Mouse (Mus musculus) liver, embryonic 12.5 days (tissue): ENCODE data around the gene Dusp10. TPM values are rescaled to one million over a fixed set of nuclear protein-coding genes. Genes with fewer than 3 reads are reported as not detected.
A peak's percentile ranks its signal among the peaks of the same experiment; 100 is the strongest.

Experiments
- ATAC-seq: fragments of 200-750 bp; cut with Nextera tagmentation; 2 replicates; pipeline ENCODE4 v1.8.0; 2017; ENCODE audit warnings: moderate number of reproducible peaks, mild to moderate bottlenecking, moderate library complexity
- H3K27ac ChIP-seq: fragments of 300-500 bp; sonication (generic); 2 replicates; pipeline ENCODE4 v1.5.1; 2016; ENCODE audit warnings: mild to moderate bottlenecking
- H3K27me3 ChIP-seq: fragments of 300-500 bp; sonication (generic); replicated peaks from 2 replicates; pipeline ENCODE4 v1.6.1; 2016; ENCODE audit warnings: mild to moderate bottlenecking, moderate library complexity
- H3K36me3 ChIP-seq: fragments of 300-500 bp; sonication (generic); 2 replicates; pipeline ENCODE4 v1.6.1; 2016; ENCODE audit warnings: mild to moderate bottlenecking, moderate library complexity
- H3K4me1 ChIP-seq: fragments of 300-500 bp; sonication (generic); 2 replicates; pipeline ENCODE4 v1.6.1; 2016
- H3K4me2 ChIP-seq: fragments of 300-500 bp; sonication (generic); 2 replicates; pipeline ENCODE4 v1.6.1; 2016; ENCODE audit warnings: mild to moderate bottlenecking, moderate library complexity
- H3K4me3 ChIP-seq: fragments of 300-500 bp; sonication (generic); 2 replicates; pipeline ENCODE4 v1.5.1; 2016; ENCODE audit warnings: mild to moderate bottlenecking, moderate library complexity
- H3K9ac ChIP-seq: fragments of 300-500 bp; sonication (generic); 2 replicates; pipeline ENCODE4 v1.6.1; 2016; ENCODE audit warnings: mild to moderate bottlenecking, moderate library complexity
- H3K9me3 ChIP-seq: fragments of 300-500 bp; sonication (generic); replicated peaks from 2 replicates; pipeline ENCODE4 v1.6.1; 2016; ENCODE audit warnings: mild to moderate bottlenecking, moderate library complexity
- WGBS: fragments of 180-500 bp; shearing (Covaris S2); methylation state at CpG from one replicate; pipeline ENCODE4 v1.1.7; 2016; ENCODE audit not compliant: insufficient replicate concordance; 5-methylcytosine and 5-hydroxymethylcytosine counted together
- polyA plus RNA-seq: library from polyadenylated mRNA; unstranded; fragments of >200 nt; fragmentation: Nextera tagmentation; extraction: Ambion mirVana; gene quantifications from 2 replicates; pipeline ENCODE4 v1.2.1, GENCODE M21; 2016

Dusp10 gene
- polyA plus RNA-seq, 1 experiment from 2014 or later = 4.1 TPM

GRCm38 (mm10) chr1:184011311-184011710 lies 1.8 kb upstream of the Dusp10 start:
- H3K4me3 ChIP-seq = no peak overlapping the region
- no peak overlapping the region for H3K4me2 ChIP-seq
- H3K9me3 ChIP-seq = no peaks in the 10 kb centered on the region
- peaks cover 2% of the 10 kb centered on the region for H3K4me1 ChIP-seq
- no peaks in the 10 kb centered on the region for H3K36me3 ChIP-seq
- H3K9ac ChIP-seq = no peak overlapping the region
- H3K27ac ChIP-seq = no peak overlapping the region
- 81% methylated on average over 6 of the region's 6 CpGs for WGBS
- ATAC-seq = no peak
- H3K27me3 ChIP-seq = no peaks in the 10 kb centered on the region

GRCm38 (mm10) chr1:184014091-184014490 lies 989 bp downstream of the Dusp10 start:
- H3K27ac ChIP-seq = no peak overlapping the region
- WGBS = 37% methylated on average over 3 of the region's 3 CpGs
- no peaks in the 10 kb centered on the region for H3K27me3 ChIP-seq
- H3K9ac ChIP-seq = no peak overlapping the region
- no peaks in the 10 kb centered on the region for H3K9me3 ChIP-seq
- H3K4me2 ChIP-seq = no peak overlapping the region
- ATAC-seq = no peak
- H3K4me1 ChIP-seq = peaks cover 12% of the 10 kb centered on the region
- no peaks in the 10 kb centered on the region for H3K36me3 ChIP-seq
- H3K4me3 ChIP-seq = no peak overlapping the region

DNA sequence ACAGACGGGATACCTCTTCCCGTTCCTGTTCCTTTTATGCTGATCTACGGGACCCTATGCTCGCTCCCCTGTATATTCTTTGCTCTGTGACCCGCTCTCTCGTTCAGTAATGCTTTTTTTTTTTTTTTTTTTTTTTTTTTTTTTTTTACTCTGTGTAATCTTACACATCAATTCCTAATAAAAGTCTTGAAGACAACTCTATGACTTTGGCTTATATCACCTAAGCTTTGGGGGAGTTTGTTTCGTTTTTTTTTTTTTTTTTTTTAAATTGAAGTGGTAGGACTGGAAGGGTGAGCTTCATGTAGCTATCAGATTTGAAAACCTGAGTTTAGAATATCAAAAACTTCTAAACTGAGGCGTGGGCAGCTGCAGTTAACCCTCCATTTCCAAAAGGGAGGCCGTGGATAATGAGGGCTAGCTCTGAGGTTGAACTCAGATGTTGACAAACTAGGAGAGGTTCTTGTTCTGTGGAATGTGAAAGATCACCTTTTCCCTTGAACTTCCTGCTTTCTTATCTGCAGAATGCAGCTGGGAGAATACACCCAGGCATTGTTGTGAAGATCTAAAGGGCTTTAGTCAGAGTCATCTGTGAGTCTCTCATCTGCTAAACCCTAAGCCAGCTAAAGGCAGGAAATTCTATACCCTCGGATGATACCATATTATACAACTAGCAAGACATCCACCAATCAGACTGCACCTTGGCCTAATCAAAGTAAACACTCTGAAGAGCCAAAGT lies 3.1 kb downstream of the Dusp10 start:
- Histone ChIP-seq H3K9ac (no peak overlapping the region), H3K4me3 (no peak overlapping the region), H3K36me3 (no peaks in the 10 kb centered on the region), H3K4me1 (peaks cover 27% of the 10 kb centered on the region), H3K4me2 (no peak overlapping the region), H3K27me3 (no peaks in the 10 kb centered on the region), H3K27ac (peak overlapping the region; percentile 67), H3K9me3 (no peaks in the 10 kb centered on the region)
- 43% methylated on average over 10 of the region's 10 CpGs for WGBS
- peak; percentile 86 for ATAC-seq

DNA sequence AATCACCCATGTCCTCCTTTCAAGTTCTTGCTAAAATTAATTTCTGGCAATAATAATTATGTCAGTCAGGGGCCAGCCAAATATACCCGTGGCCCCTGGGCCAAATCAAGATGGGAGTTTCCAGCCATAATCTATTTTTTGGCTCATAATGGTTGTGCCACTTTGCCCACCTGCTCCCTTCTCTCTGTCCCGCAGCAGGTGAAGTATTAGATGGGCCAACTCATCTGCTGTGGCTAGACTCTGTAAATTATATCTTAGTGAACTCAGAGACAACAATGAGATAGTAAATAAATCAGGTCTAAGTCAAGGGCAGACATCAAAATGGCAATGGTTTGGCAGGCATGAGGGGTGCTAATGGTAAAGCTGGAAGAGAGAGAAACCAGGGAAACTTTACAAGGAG lies 4.5 kb downstream of the Dusp10 start:
- Histone ChIP-seq H3K9ac (no peak overlapping the region), H3K4me1 (peaks cover 27% of the 10 kb centered on the region), H3K27ac (no peak overlapping the region), H3K4me3 (no peak overlapping the region), H3K36me3 (no peaks in the 10 kb centered on the region), H3K27me3 (no peaks in the 10 kb centered on the region), H3K4me2 (no peak overlapping the region), H3K9me3 (no peaks in the 10 kb centered on the region)
- 71% methylated on average over 2 of the region's 2 CpGs for WGBS
- no peak for ATAC-seq

DNA sequence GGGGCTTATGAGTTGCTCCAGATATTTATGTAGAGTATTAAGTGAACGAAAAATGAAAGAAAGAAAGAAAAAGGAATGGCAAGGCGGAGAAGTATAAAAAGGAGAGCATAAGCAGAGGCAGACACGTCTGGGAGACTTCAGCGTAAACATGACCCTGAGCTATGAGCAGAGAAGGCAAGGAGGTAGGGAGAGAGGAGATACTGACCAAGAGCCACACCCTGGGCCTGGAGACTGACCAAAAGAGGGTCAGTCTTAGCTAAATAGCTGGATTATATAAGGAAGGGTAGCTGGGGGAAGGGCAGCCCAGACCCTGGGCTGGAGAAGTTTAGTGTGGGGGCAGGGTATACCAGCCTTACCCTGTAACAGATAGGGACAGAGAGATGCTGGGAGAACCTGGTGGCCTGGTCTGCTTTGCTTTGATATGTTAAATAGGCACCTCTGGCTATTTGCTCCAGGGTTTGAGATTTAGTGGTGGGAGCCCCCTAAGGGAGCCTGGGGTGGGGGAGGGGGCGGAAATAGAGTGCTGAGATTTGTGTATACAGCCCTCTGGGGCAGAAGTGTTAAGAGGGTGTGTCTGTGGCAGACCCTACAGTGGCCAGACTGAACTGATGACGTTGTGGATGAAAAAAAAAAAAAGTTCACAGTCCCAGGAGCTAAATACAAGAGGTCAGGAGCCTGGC lies 6.1 kb downstream of the Dusp10 start:
- Histone ChIP-seq H3K27me3 (no peaks in the 10 kb centered on the region), H3K9me3 (no peaks in the 10 kb centered on the region), H3K4me1 (peaks cover 27% of the 10 kb centered on the region), H3K9ac (no peak overlapping the region), H3K36me3 (no peaks in the 10 kb centered on the region), H3K4me2 (no peak overlapping the region), H3K27ac (0 out of 2 replicates have a peak overlapping the region, but pooled peaks have one; percentile 10), H3K4me3 (no peak overlapping the region)
- 0 out of 2 replicates have a peak, but pooled peaks have one; percentile 14 for ATAC-seq
- WGBS = 52% methylated on average over 6 of the region's 6 CpGs

DNA sequence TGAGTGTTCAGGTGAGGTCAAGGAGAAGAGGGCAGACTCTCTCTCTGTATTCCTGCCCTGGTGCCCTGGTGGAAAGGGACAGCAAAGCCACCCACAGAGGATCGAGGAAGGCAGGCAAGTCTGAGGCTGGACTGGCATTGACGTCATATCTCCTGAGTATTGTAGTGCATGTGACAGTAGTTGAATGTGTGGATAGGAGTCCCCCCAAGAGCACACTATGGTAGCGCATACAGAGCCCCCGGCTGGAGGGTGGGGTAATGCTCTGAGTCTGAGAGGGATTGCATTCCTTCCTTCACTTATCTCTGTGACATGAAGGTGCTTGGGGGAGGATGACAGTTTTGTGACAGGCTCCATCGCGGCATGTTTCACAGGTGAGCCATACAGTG lies 6.6 kb downstream of the Dusp10 start:
- H3K36me3 ChIP-seq = no peaks in the 10 kb centered on the region
- no peak overlapping the region for H3K27ac ChIP-seq
- no peak overlapping the region for H3K9ac ChIP-seq
- H3K9me3 ChIP-seq = no peaks in the 10 kb centered on the region
- no peaks in the 10 kb centered on the region for H3K27me3 ChIP-seq
- H3K4me3 ChIP-seq = no peak overlapping the region
- 40% methylated on average over 6 of the region's 6 CpGs for WGBS
- peaks cover 27% of the 10 kb centered on the region for H3K4me1 ChIP-seq
- no peak for ATAC-seq
- no peak overlapping the region for H3K4me2 ChIP-seq

DNA sequence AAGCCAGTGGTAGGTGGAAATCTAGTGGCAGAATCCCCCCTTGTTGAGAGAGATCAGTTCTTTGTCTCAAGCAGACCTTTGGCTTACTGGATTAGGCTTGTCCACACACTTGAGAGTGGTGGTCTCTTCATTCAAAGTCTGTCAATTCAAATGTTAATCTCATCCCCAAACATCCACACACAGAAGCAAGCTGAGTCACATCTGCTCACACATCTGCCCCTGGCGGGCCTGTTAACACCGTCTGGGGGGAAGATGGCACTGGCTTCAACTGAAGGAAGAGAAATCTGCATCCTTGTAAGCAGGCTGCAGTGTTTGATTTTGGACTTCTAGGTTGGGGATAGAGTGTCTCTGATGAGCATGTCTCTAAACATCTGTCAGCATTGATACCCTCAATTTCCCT lies 10.9 kb downstream of the Dusp10 start:
- no peak overlapping the region for H3K27ac ChIP-seq
- no peak overlapping the region for H3K9ac ChIP-seq
- WGBS = 45% methylated on average over 2 of the region's 2 CpGs
- no peak overlapping the region for H3K4me2 ChIP-seq
- no peak for ATAC-seq
- no peaks in the 10 kb centered on the region for H3K27me3 ChIP-seq
- H3K36me3 ChIP-seq = no peaks in the 10 kb centered on the region
- no peak overlapping the region for H3K4me3 ChIP-seq
- peaks cover 15% of the 10 kb centered on the region for H3K4me1 ChIP-seq
- no peaks in the 10 kb centered on the region for H3K9me3 ChIP-seq

DNA sequence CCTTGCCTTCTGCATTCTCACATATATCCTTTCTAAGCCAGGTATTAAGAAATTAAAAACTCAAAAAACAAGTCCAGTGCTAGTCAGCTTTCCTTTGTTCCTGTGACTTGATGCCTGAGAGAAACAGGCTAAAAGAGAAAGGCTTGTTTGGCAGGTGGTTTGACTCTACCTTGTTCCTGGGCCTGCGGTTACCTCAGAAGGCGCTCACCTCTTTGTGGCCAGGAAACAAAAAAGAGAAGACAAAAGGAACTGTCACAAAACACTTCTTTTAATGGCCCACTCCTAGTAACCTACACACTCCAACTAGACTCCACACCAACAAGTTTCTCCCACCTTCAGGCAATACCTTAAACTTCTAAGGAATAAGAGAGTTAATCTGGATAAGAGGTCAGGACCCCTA lies 11.5 kb downstream of the Dusp10 start:
- Histone ChIP-seq H3K9me3 (no peaks in the 10 kb centered on the region), H3K36me3 (no peaks in the 10 kb centered on the region), H3K4me3 (no peak overlapping the region), H3K27me3 (no peaks in the 10 kb centered on the region), H3K9ac (no peak overlapping the region), H3K27ac (no peak overlapping the region), H3K4me1 (peaks cover 11% of the 10 kb centered on the region), H3K4me2 (no peak overlapping the region)
- WGBS = 86% methylated on average over 2 of the region's 2 CpGs
- ATAC-seq = no peak

DNA sequence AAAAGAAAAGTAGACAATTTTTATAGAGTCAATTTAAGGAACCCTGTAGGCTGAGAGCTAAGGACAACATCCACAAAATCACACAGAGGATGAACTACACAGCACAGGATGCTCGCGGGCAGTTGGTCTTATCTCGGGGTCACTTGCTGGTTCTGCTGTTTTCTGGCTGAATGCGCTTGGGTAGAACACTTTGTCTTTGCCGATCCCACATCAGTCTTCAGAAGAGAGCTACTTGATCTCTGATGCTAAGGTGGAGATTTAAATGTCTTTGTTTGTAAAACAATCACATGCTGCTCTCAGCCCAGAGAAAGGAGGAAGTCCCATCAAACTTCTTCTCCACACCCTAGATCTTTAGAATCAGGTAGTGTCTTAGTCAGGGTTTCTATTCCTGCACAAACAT lies 12.0 kb downstream of the Dusp10 start:
- WGBS = 61% methylated on average over 5 of the region's 5 CpGs

GRCm38 (mm10) chr1:184027039-184027438 lies 13.9 kb downstream of the Dusp10 start:
- peaks cover 10% of the 10 kb centered on the region; the same call in 1 of the 2 replicates for H3K4me1 ChIP-seq
- ATAC-seq = no peak
- H3K9ac ChIP-seq = no peak overlapping the region
- H3K27me3 ChIP-seq = no peaks in the 10 kb centered on the region
- no peak overlapping the region for H3K4me2 ChIP-seq
- 72% methylated on average over 3 of the region's 3 CpGs for WGBS
- H3K4me3 ChIP-seq = no peak overlapping the region
- no peaks in the 10 kb centered on the region for H3K36me3 ChIP-seq
- no peaks in the 10 kb centered on the region for H3K9me3 ChIP-seq
- H3K27ac ChIP-seq = no peak overlapping the region

More for the DNA sequence above, 12.0 kb downstream of the Dusp10 start:
- no peak overlapping the region for H3K4me3 ChIP-seq
- H3K4me2 ChIP-seq = no peak overlapping the region
- H3K27me3 ChIP-seq = no peaks in the 10 kb centered on the region
- no peaks in the 10 kb centered on the region for H3K36me3 ChIP-seq
- H3K27ac ChIP-seq = no peak overlapping the region
- no peak for ATAC-seq
- no peaks in the 10 kb centered on the region for H3K9me3 ChIP-seq
- peaks cover 9% of the 10 kb centered on the region for H3K4me1 ChIP-seq
- no peak overlapping the region for H3K9ac ChIP-seq

GRCm38 (mm10) chr1:184030070-184030802 lies 17.1 kb downstream of the Dusp10 start:
- H3K4me3 ChIP-seq = no peak overlapping the region
- no peaks in the 10 kb centered on the region for H3K9me3 ChIP-seq
- no peaks in the 10 kb centered on the region for H3K36me3 ChIP-seq
- ATAC-seq = no peak
- peaks cover 27% of the 10 kb centered on the region for H3K4me1 ChIP-seq
- WGBS = 74% methylated on average over 8 of the region's 8 CpGs
- H3K27me3 ChIP-seq = peaks cover 3% of the 10 kb centered on the region; the same call in 1 of the 2 replicates
- H3K4me2 ChIP-seq = no peak overlapping the region
- no peak overlapping the region for H3K9ac ChIP-seq
- no peak overlapping the region for H3K27ac ChIP-seq
